Mouse (Mus musculus): ENCODE results near the gene Csnk1d. TPM values are rescaled to one million over a fixed set of nuclear protein-coding genes. Genes with fewer than 3 reads are reported as not detected.

The Csnk1d gene
- total RNA-seq, 2 experiments from 2014 or later = 86.0 to 89.5 TPM

GRCm38 (mm10) chr11:120988410-120988809, 2.7 kb downstream of the Csnk1d start:
- DNase-seq = no peak
- intact Hi-C loops (cut with DNase I) = no loop called here

- DNase-seq = no peak
- intact Hi-C loops (cut with DNase I) = no loop called here
Observed at GRCm38 (mm10) chr11:120987608-120988007, 3.5 kb downstream of the Csnk1d start.

GRCm38 (mm10) chr11:120984448-120985330, 6.4 kb downstream of the Csnk1d start:
- DNase-seq = peak; percentile 26 to 29
- intact Hi-C loops (cut with DNase I) = no loop called here

DNA sequence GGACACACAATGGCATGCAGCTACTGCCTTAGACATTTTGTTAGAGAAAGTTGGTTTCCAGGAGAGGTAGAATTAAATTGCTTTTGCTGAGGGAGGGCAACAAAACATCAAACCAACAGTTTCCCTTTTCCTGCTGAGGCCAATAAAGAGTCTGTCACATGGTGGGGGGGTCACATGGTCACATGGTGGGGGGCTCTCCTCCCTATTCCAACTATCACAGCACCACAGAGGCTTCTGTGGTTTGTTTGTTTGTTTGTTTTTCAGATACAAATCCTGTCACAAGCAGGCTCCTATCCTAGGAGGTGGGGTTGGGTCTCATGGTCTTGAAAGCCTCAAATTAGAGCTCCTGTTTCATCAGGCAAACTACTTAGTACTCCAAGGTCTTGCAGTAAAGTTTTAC, 8.7 kb downstream of the Csnk1d start:
- DNase-seq = no peak
- intact Hi-C loops (cut with DNase I) = no loop called here

DNA sequence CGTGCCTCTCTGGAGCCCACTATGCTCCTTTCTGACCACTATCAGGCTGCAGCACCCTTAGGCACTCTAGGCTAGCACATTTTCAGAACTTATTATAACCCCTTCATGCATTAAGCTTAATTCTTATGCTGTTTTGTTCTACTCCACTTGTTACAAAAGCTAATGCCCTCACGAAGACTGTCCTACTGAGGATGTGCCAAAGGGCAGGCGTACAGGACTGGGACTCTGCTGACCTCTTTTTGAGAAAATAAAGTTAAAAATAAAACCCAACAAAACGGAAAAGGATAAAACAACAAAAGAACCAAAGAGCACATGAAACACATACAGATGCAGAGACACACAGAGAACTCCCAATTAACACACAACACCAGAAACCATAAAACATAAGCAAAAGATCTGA, 9.5 kb downstream of the Csnk1d start:
- intact Hi-C loops (cut with DNase I) = no loop called here
- no peak for DNase-seq

GRCm38 (mm10) chr11:120980427-120981035, 10.6 kb downstream of the Csnk1d start:
- DNase-seq = peak; percentile 44 to 50
- intact Hi-C loops (cut with DNase I) = no loop called here

GRCm38 (mm10) chr11:120979711-120980426, 11.3 kb downstream of the Csnk1d start:
- intact Hi-C loops (cut with DNase I) = no loop called here
- no peak for DNase-seq

- no peak for DNase-seq
- intact Hi-C loops (cut with DNase I) = no loop called here
Observed at GRCm38 (mm10) chr11:120973318-120973717, 17.8 kb downstream of the Csnk1d start.

- intact Hi-C loops (cut with DNase I) = no loop called here
Observed at GRCm38 (mm10) chr11:120971237-120971636, 19.9 kb downstream of the Csnk1d start.

DNA sequence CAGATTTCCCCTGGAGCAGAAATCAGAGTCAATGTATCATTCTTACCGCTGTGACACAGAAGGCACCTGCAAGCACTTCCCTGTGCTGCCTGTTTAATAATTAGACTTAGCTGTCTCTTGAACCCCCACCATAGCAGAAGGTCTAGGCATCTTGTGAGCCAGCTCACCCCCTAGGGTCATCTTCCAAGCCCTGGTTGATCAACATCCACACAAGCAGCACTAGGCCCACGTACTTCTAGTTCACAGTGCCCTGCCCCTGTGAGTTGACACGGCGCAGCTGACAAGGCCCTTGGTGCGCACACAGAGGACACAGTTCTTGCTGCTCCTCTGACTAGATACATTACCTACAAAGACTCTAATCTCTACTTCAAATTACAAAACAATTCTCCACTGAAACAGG, 21.4 kb downstream of the Csnk1d start:
- intact Hi-C loops (cut with DNase I) = no loop called here
- DNase-seq = no peak

More at GRCm38 (mm10) chr11:120971237-120971636, 19.9 kb downstream of the Csnk1d start:
- DNase-seq = no peak

- no peak for DNase-seq
- intact Hi-C loops (cut with DNase I) = no loop called here
Observed at GRCm38 (mm10) chr11:120965587-120965986, 25.5 kb downstream of the Csnk1d start.

- no peak for DNase-seq
- intact Hi-C loops (cut with DNase I) = no loop called here
Observed at GRCm38 (mm10) chr11:120964195-120965157, 26.7 kb downstream of the Csnk1d start.

GRCm38 (mm10) chr11:120962909-120963308, 28.2 kb downstream of the Csnk1d start:
- intact Hi-C loops (cut with DNase I) = no loop called here
- no peak for DNase-seq

GRCm38 (mm10) chr11:120962050-120962771, 28.9 kb downstream of the Csnk1d start:
- no peak for DNase-seq
- intact Hi-C loops (cut with DNase I) = no loop called here

DNA sequence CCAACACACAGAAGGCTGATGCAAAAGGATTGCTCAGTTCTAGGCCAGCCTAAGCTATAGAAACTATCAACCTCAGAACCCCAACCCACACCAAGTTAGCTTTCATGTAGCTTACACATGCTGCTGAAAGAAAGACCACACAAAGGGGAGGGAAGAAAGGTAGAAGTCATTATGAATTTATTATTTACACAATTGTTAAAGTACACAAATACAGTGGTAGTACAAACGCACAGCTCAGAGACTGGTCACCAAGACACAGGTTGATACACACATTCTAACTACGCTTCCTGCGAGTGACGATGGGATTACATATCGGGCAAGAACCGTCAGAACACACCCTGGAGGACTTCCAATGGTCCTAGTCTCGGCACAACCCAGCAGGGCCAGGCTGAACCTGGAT, 29.5 kb downstream of the Csnk1d start:
- intact Hi-C loops (cut with DNase I) = no loop called here
- no peak for DNase-seq

- no peak for DNase-seq
- intact Hi-C loops (cut with DNase I) = no loop called here
Observed at GRCm38 (mm10) chr11:120960248-120960647, 30.9 kb downstream of the Csnk1d start.

- intact Hi-C loops (cut with DNase I) = no loop called here
- DNase-seq = no peak
Observed at GRCm38 (mm10) chr11:120959564-120959963, 31.6 kb downstream of the Csnk1d start.

- intact Hi-C loops (cut with DNase I) = no loop called here
- no peak for DNase-seq
Observed at GRCm38 (mm10) chr11:120959066-120959465, 32.1 kb downstream of the Csnk1d start.

DNA sequence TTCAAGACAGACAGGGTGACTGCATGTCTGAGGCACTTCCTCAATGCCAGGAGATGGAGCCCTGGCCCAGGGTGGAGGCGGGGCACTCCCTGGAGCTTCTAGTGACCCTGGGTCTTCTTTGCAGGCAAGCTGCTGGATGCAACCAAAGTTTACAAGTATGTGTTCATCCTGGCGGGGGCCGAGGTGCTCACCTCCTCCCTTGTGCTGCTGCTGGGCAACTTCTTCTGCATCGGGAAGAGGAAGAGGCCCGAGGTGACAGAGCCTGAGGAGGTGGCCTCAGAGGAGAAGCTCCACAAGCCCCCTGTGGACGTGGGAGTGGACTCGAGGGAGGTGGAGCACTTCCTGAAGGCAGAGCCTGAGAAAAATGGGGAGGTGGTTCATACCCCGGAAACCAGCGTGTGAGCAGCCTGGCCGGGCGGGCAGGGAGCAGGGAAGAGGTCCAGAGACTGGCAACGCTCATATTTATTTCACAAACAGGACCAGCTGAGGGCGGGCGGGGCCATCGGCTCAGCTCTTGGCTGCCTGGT, 33.3 kb downstream of the Csnk1d start:
- intact Hi-C loops (cut with DNase I) = no loop called here
- DNase-seq = peak in 1 of 2 experiments; percentile 29

Measured in heart, postnatal 10 days (tissue).